Mouse (Mus musculus) activated CD4-positive, CD25-positive, alpha-beta regulatory T cell, adult 4 months (primary cell): Measurements from ENCODE around the gene Mpeg1. TPM values are rescaled to one million over a fixed set of nuclear protein-coding genes. Genes with fewer than 3 reads are reported as not detected.

Experiments
- ATAC-seq: one replicate; pipeline ENCODE4 v1.8.0; 2017
- polyA plus RNA-seq, 2 experiments: library from polyadenylated mRNA; unstranded; fragments of 100-300 nt; shearing (Covaris generic); gene quantifications; one replicate each; pipeline ENCODE4 v1.2.1; 2017

Mpeg1 gene
- polyA plus RNA-seq, 2 experiments from 2014 or later = 0.28 TPM; not detected in 1

- ATAC-seq = no peak
These were observed 33.0 kb downstream of the Mpeg1 start for GRCm38 (mm10) chr19:12493453-12494186.

DNA sequence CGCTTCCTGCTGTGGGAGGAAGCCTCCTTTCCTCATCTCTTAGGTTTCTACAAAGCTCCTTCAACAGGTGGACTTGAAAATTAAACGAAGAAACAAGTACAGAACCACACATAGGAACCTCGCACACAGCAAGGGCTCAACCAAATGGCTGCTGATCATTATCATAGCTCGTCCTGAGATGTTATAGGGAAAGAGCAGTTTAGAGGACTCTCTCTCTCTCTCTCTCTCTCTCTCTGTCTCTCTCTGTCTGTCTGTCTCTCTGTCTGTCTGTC, 33.5 kb downstream of the Mpeg1 start:
- ATAC-seq = no peak

GRCm38 (mm10) chr19:12494972-12495535, 34.5 kb downstream of the Mpeg1 start:
- ATAC-seq = no peak

DNA sequence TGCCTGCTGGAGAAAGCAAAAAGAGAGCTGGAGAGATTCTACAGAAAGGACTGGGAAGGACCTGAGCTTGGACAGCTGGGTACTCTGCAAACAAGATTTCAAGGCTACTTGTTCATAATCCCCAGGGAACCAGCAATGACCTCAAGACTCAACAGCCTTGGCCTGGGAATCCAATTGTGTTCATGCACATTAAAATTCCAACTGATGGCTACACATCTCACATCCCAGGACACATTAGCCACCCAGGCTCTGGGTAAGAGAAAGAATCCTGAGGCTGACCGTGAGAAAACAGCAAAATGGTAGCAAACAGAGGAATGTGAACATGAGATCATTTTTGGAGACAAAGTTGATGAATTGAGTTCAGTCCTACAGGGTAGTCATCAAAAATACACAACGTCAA, 35.7 kb downstream of the Mpeg1 start:
- no peak for ATAC-seq

DNA sequence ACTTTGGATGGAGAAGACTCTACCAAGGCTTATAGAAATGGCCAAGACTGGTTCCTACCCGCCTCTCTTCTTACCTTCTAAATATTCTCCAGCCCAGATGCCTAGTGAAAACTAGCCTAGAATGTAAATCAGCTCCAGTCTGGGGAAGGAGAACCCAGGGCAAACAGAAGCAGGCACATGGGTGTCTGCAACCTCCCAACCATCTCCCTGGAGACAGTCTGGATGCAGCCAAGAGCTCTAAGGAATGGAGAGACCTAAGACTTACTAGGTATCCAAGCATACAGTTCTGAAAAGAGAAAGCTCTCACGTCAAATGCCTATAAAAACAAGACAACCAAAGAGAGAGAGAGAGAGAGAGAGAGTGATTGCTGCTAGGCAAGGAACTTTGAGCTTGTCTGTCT, 37.3 kb downstream of the Mpeg1 start:
- ATAC-seq = no peak

GRCm38 (mm10) chr19:12498321-12498720, 37.7 kb downstream of the Mpeg1 start:
- no peak for ATAC-seq

DNA sequence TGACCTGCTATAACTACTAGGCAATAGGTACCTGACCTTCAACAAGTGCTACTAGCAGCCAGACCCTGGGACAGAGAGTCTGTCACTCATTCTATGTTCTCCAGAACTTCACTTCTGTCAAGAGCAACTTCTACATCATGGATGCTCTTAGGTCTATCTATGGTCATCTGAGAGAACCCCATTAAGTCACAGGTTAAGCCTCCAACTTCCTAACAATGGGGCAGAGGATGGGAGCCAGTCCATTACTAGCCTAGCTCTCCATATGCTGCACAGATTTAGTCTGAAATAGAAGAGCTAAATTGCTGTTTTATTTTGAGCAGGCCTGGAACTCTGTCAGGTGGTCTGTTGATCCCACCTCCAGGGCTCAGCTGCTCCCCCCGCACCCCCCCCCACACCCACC, 38.4 kb downstream of the Mpeg1 start:
- ATAC-seq = no peak

DNA sequence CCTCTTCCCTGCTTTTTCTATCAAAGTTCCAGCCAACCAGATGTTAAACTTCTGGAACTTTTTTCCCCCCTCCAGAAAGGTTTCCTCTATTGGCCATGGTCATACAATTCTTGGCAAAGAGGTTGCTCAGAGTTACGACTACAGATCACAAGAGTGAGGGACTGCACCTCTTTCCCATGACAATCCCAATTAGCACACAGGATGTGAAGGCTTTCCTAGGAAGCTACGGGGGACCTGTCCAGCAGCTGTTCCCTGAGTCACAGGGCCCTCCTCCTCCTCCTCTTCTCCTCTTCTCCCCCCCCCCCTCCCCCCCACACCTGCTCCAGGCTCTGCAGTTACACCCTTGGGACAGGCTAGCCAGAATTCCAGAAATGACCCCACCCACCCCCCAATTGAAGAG, 38.9 kb downstream of the Mpeg1 start:
- no peak for ATAC-seq

- no peak for ATAC-seq
These were observed 39.5 kb downstream of the Mpeg1 start for GRCm38 (mm10) chr19:12500124-12500523.

GRCm38 (mm10) chr19:12500881-12501311, 40.3 kb downstream of the Mpeg1 start:
- ATAC-seq = peak; percentile 4

- ATAC-seq = peak; percentile 91
These were observed 41.1 kb downstream of the Mpeg1 start, which contains the start of gene Dtx4 for GRCm38 (mm10) chr19:12501370-12502347. Gene Dtx4 (minus strand): TSS chr19:12501454.

GRCm38 (mm10) chr19:12502756-12503155, 42.2 kb downstream of the Mpeg1 start:
- no peak for ATAC-seq

DNA sequence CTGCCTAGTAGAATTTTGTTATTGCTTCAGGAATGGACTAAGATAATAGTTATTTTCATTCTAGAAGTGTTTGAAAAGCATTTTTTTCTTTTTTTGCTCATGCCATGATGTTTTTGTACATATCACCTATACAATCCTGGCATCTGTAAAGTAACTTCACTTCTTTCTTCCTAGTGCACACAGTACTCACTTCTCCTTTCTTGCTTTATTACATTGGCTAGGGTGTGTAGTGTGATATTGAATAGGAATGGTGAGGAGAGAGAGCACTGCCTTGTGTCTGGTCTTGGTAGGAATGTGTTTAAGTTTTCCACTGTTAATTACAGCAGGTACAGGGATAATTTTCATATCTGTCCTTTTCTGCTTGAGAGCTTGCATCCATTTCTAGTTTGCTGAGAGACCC, 54.0 kb downstream of the Mpeg1 start:
- no peak for ATAC-seq

Other genes starting within 250 kb of the Mpeg1 start
- gene Olfr1432, start 228.2 kb upstream of the Mpeg1 start, polyA plus RNA-seq = not detected
- not detected for gene Olfr262, start 219.1 kb upstream of the Mpeg1 start, polyA plus RNA-seq
- not detected for gene Olfr235, start 199.7 kb upstream of the Mpeg1 start, polyA plus RNA-seq
- gene Olfr1434, start 180.9 kb upstream of the Mpeg1 start, polyA plus RNA-seq = not detected
- not detected for gene Olfr1436, start 161.6 kb upstream of the Mpeg1 start, polyA plus RNA-seq
- gene Olfr1437, start 135.7 kb upstream of the Mpeg1 start, polyA plus RNA-seq = not detected
- not detected for gene Olfr1438-ps1, start 124.9 kb upstream of the Mpeg1 start, polyA plus RNA-seq
- gene Olfr1440, start 73.5 kb upstream of the Mpeg1 start, polyA plus RNA-seq = not detected
- gene Olfr1441, start 43.3 kb upstream of the Mpeg1 start, polyA plus RNA-seq = not detected
- under 1 TPM in 1 of 2 experiments, not detected in 1; 0.33 TPM for gene Pfpl, start 32.9 kb upstream of the Mpeg1 start, polyA plus RNA-seq
- 1 to 10 TPM; 3.5 to 3.7 TPM for gene Dtx4, start 40.7 kb downstream of the Mpeg1 start, polyA plus RNA-seq
- gene Fam111a, start 85.0 kb downstream of the Mpeg1 start, polyA plus RNA-seq = 10 to 100 TPM; 41.0 to 41.8 TPM
- not detected for gene Gm4952, start 139.2 kb downstream of the Mpeg1 start, polyA plus RNA-seq
- gene Glyat, start 172.5 kb downstream of the Mpeg1 start, polyA plus RNA-seq = not detected
- not detected for gene Olfr1442, start 209.7 kb downstream of the Mpeg1 start, polyA plus RNA-seq
- gene Olfr1443, start 217.3 kb downstream of the Mpeg1 start, polyA plus RNA-seq = not detected
- gene Keg1, start 235.0 kb downstream of the Mpeg1 start, polyA plus RNA-seq = not detected